Mouse (Mus musculus) frontal cortex, postnatal 10 days (tissue): ENCODE data around the gene R3hdm4.

Source experiments
- DNase-seq, 2 experiments: peaks; one replicate each; pipeline ENCODE4 v3.0.0; 2022; ENCODE audit warnings: low spot score in 2 of 2, mixed read lengths in 1 of 2

Gene R3hdm4

GRCm38 (mm10) chr10:79942988-79943387, 22.0 kb upstream of the R3hdm4 start:
- DNase-seq = no peak

DNA sequence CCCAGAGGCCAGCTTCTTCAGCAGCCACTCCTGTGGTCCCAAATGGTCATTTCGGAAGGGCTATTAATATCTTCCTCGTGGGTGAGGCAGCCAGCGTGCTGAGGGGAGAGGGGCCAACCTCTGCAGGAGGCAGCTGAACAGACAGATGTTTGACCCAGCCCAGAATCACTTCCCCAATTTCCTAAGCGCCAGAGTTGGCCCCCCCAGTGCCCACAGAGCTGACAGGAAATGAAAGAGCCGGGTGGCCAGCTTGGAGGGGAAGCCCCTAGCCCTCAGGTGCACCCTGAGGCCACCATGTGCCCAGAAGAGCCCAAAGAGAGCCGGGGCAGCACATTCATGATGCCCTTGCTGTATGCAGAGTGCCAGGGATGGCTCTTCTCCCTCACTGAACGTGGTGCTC, 19.7 kb upstream of the R3hdm4 start:
- DNase-seq = peak in 1 of 2 experiments; percentile 65

GRCm38 (mm10) chr10:79937775-79938526, 16.9 kb upstream of the R3hdm4 start:
- DNase-seq = no peak

- DNase-seq = no peak
These were observed 16.0 kb upstream of the R3hdm4 start for GRCm38 (mm10) chr10:79936911-79937441.

DNA sequence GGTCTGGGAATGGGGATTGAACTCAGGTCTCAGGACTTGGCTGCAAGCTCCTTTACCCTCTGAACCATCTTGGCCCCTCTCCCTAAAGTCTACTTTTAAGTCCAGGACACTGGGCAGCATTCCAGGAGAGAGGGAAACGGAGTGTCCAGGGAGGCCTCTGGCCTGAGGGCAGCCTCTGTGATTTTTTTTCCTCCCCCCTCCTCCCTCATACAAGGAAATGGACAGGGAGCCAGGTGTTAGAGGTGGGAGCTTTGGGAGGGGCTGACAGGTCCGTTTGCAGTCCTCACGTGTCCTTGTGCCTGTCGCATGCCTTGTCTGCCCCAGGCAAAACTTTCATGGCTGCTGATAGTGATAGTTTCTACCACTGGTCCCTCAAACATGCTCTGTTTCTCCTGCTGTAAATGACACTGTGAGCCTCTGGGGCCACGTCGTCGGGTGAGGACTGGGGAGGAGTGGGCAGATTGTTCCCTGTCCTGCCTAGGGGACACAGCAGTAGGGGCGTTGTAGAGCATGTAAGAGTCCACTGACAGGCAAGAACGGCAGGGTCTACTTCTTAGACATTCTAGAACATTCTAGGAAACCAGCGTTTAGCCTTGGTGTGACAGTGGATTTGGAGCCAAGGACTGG, 15.4 kb upstream of the R3hdm4 start:
- no peak for DNase-seq

- no peak for DNase-seq
These were observed 14.0 kb upstream of the R3hdm4 start for GRCm38 (mm10) chr10:79934794-79935569.

DNA sequence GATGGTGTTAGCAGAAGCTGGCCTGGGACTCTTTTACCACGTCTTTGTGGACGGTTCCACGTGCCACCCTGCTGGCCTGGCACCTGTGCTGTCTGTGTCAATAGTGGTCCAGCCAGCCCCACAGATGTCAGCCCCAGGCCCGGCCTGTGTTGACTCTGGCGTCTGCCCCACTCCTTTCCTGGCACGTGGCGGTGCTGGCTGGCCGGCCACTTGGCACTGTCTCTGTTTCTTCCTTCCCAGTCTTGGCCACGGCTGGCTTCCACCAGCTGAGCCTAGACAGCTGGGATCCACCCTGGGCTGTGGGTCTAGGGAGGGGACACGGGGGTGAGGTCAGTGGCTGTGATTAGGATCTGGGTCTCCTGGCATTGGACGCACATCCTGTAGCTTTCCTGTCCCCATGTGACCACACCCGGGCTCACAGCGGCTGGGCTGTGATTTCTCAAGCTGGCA, 13.3 kb upstream of the R3hdm4 start:
- DNase-seq = peak; percentile 74 to 78

GRCm38 (mm10) chr10:79933861-79934260, 12.9 kb upstream of the R3hdm4 start:
- no peak for DNase-seq

- no peak for DNase-seq
These were observed 12.2 kb upstream of the R3hdm4 start for GRCm38 (mm10) chr10:79933145-79933679.

DNA sequence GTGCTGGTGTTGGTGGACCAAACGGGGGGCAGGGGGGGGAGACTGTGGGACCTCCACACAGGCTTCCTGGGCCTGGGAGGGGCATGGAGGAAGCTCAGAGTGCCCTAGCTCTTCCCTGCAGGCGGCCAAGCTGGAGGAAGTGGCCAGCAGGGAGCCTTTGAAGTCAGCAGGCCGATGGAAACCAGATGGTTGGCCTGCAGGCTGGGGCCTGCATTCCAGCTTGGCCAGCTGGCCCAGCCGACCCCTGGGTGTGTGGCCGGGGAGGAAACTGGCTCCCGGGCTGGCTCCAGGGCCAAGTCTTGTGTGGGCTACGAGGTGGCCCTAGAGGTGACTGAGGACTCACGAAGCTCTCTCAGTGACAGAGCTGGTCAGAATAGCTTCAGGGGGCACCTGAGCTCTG, 11.7 kb upstream of the R3hdm4 start:
- DNase-seq = peak; percentile 63 to 68

DNA sequence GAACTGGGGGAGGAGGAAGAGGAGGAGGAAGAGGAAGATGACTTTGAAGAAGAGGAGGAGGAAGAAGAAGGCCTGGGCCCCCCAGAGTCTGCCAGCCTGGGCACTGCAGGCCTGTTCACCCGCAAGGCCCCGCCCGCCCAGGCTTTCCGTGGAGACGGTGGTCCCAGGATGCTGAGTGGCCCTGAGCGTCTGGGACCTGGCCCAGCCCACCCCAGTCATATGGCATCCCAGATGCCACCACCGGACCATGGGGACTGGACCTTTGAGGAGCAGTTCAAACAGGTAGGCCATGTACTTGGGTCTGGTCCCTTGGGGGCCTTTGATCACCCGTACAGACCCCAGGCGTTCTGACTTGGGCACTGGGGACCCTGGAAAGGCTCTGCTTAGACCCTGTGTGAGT, 10.8 kb upstream of the R3hdm4 start:
- DNase-seq = no peak

- DNase-seq = no peak
These were observed 9.8 kb upstream of the R3hdm4 start for GRCm38 (mm10) chr10:79930826-79931186.

DNA sequence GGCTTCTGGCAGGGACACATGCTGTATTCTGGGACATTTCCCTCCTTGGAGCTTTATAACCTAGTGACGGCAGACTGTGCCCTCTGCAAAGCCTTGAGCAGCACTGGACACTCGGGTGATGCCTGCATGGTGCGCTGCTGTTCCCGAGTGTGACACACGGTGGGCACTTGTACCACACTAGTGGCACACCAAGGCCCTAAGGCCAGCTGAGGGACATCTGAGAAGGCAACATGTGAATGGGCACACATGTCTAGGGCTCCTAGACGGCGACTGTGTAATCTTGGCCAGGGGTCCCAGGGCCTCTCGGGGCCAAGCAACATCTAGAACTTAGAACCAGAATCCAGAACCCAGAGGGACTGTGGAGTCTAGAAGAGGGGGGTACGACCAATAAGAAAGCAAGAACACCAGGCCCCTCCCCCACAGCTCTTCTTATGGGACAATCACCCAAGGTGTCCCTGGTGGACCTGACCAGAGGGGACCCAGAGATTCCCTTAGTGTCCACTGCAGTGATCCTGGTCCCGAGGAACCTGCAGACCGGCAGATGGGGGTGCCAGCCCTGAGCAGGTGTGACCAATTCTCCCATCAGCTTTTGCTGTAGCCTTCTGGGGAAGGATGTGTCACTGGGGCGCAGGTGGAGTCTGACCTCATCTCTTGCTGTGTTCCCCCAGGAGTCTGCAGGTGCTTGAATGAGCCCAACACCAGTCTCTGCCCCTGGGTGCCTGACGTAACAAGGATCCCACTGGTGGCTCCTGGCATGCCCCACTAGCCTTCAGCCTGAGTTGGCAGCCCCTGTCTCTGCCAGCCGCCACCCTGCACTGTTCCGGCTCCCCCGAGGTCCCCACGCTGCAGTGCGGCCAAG, 9.2 kb upstream of the R3hdm4 start:
- no peak for DNase-seq

DNA sequence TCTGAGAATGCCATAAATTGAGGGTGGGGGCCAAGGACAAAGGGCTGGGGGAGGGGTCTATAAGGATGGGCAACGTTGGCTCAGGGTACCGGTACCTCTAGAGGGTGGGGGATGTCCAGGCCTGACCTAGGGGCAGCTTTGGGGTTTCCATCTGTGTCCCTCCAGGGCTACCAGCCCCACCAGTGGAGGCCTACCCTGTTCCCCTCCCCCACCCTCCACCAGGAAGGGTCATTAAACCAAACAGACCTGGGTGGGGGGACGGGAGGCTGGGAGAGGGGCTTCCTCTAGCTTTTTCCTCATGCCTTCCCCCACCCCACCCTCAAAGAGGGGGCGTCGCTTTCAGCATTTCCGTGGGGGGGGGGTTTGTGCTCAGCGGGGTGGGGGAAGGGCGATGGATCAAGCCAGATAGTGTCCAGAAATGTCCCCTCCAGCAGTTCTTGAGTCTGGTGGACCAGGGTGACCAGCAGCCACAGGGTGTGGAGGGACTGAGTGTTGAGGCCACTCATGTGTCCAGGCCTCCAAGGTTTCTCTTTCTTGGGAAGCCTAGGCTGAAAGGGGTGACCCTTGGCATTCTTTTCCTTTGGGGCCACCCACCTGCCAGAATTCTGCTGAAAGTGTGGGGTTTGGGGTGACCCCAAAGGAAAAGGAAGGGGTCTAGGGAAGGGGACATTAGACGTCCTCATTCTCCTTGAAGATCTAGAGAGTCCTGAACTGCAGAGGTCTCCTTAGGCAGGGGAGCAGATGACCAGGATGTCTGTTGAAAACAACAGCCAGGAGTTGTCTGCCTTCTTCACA, 8.1 kb upstream of the R3hdm4 start:
- DNase-seq = no peak

- DNase-seq = no peak
These were observed 7.2 kb upstream of the R3hdm4 start for GRCm38 (mm10) chr10:79928030-79928694.

DNA sequence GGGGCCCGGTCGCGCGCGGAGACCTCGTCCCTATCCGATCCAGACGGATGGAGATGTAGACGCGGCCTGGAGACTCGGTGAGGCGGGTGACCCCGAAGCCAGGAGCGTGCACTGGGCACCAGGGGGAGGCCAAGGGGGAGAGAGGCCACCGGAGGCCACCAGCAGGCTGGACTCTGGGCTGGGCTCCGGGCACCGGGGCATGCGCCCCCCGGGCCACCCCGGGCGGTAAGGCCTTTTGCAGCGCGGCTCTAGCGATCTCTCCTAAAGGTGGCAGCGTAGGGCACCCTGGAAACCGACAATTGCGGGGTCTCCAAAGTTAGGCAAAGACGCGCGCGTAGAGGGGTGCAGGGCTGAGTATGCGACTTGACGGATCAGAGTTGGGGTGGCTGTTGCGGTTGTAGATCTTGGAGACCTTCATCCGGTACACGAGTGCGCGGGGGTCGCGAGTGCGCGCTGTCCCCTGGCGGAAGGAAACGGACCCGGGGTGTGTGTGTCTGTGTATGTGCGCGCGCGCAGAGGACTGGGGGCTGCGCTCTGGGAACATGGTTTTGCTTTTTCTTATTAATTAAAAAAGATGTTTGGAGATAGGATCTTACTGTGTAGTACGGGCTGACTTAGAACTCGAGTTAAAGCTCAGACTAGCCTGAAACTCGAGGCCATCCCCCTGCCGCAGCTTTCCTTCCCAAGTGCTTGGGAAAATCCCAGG, 6.5 kb upstream of the R3hdm4 start:
- peak in 1 of 2 experiments; percentile 54 for DNase-seq

DNA sequence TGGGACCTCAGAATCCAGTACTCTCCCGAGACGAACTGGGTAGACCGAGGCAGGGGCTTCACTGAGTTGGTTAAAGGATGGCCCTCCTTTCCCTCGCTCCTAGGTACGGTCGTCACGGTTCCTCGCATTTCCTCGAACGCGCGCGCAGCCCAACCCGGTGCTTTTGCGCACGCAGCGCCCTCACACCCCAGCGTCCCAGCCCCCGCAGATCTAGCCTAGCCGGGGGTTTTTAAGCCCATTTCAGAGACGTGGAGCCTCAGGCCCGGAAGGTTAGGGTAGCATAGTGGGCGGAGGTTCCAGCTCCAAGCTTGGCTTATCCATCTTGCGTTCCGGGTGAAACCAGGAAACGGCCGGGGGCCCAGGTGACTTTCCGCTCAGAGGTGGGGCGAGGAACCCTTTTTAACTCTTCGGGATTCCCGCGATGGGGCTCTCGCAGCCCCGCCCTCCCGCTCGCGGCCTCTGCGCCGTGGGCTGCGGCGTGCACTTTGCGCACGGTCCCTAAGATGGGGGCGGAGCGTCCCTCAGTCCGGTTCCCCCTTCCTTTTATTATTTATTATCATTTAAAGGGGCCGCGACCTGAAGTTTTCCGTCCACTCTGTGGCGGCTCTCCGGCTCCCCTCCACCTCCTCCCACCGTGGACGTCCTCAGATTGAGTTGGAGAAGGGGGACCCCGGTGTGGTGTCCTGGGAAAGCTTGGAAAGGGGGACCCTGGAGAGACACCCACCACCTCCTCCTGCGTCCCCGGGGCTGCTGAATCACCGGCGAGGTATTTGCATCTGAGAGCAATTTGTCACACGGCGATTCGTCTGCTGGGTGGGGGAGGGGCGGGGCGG, 5.7 kb upstream of the R3hdm4 start, which contains the start of gene Arid3a:
Arid3a (plus strand) TSS at position 553 of the 833 bp plus-strand sequence.
- peak; percentile 79 to 84 for DNase-seq
